Comparison of ENCODE assay signal across 25 mouse cellular contexts in the genomic region with DNA sequence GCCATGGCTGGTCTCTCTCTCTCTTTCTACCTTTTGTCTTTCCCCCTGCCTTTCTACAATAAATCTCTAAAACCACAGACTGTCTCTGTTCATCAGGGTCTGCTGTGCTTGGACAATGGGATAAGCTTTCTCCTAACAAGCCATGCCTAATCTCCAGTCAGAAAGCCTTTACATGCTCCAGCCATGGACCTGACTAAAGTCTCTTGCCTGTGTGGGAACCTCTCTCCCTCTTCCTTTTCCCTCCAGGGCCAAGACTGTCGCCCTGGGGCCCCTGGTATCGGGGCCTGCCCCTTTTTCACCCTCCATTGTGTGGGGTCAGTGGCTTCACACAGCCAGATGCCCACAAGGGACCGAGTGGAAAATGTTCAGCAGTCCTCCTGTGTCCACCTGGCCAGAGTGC.
DNase-seq lines count a peak whose midpoint lies in the region; ATAC-seq lines count a peak whose summit lies in the region.
"Had no signal": no experiment of that assay in that cellular context is flagged by ENCODE, and none has a peak within 500 bp of the region (broad histone marks: within the 10 kb centered on the region; RNA-seq: fewer than 3 reads in every experiment).

No protein-coding gene starts in this region.

- H3K36me3 ChIP-seq in midbrain, embryonic 10.5 days: no peaks in the 10 kb centered on the region
- H3K36me3 ChIP-seq in midbrain, embryonic 16.5 days (ENCODE audit: control insufficient read depth, insufficient read depth, low read length): no peaks in the 10 kb centered on the region
- H3K36me3 ChIP-seq in midbrain, embryonic 12.5 days: no peaks in the 10 kb centered on the region
- H3K36me3 ChIP-seq in midbrain, embryonic 15.5 days (replicated peaks): no peaks in the 10 kb centered on the region
- H3K36me3 ChIP-seq: embryonic facial prominence, embryonic 10.5 days; embryonic facial prominence, embryonic 12.5 days; forebrain, embryonic 12.5 days; G1E had no signal

- peaks cover 9% of the 10 kb centered on the region; the same call in 1 of the 2 replicates for H3K4me1 ChIP-seq in midbrain, embryonic 10.5 days
- no peaks in the 10 kb centered on the region for H3K4me1 ChIP-seq in midbrain, embryonic 16.5 days (ENCODE audit: control insufficient read depth, insufficient read depth, low read length)
- no peaks in the 10 kb centered on the region for H3K4me1 ChIP-seq in midbrain, embryonic 12.5 days
- no peaks in the 10 kb centered on the region for H3K4me1 ChIP-seq in midbrain, embryonic 15.5 days
- H3K4me1 ChIP-seq: embryonic facial prominence, embryonic 10.5 days; embryonic facial prominence, embryonic 12.5 days; forebrain, embryonic 12.5 days had no signal

- H3K27me3 ChIP-seq in midbrain, embryonic 10.5 days (ENCODE audit: low read depth, poor library complexity, severe bottlenecking): no peaks in the 10 kb centered on the region
- no peaks in the 10 kb centered on the region for H3K27me3 ChIP-seq in midbrain, embryonic 16.5 days (ENCODE audit: control insufficient read depth, insufficient read depth, low read depth, low read length)
- H3K27me3 ChIP-seq in midbrain, embryonic 12.5 days: no peaks in the 10 kb centered on the region
- H3K27me3 ChIP-seq in midbrain, embryonic 15.5 days (replicated peaks): no peaks in the 10 kb centered on the region
- H3K27me3 ChIP-seq: CH12.LX; embryonic facial prominence, embryonic 12.5 days; forebrain, embryonic 12.5 days; Patski had no signal

- no peak overlapping the region for H3K4me2 ChIP-seq in midbrain, embryonic 16.5 days (ENCODE audit: low read length)
- no peak overlapping the region for H3K4me2 ChIP-seq in midbrain, embryonic 12.5 days (replicated peaks)
- no peak overlapping the region for H3K4me2 ChIP-seq in midbrain, embryonic 15.5 days
- H3K4me2 ChIP-seq: embryonic facial prominence, embryonic 12.5 days; forebrain, embryonic 12.5 days had no signal

- no peak overlapping the region for H3K4me3 ChIP-seq in midbrain, embryonic 10.5 days
- H3K4me3 ChIP-seq in midbrain, embryonic 16.5 days (ENCODE audit: low read depth, low read length): no peak overlapping the region
- H3K4me3 ChIP-seq in midbrain, embryonic 12.5 days: no peak overlapping the region
- no peak overlapping the region for H3K4me3 ChIP-seq in midbrain, embryonic 15.5 days
- H3K4me3 ChIP-seq: embryonic facial prominence, embryonic 10.5 days; embryonic facial prominence, embryonic 12.5 days; forebrain, embryonic 12.5 days had no signal

- ATAC-seq in midbrain, embryonic 16.5 days: no peak
- peak; percentile 62; the same call in 1 of the 2 replicates for ATAC-seq in midbrain, embryonic 12.5 days (ENCODE audit: low FRiP score, low read depth)
- no peak for ATAC-seq in midbrain, embryonic 15.5 days (replicated peaks)
- ATAC-seq: activated CD4-positive, CD25-positive, alpha-beta regulatory T cell, adult 4 months; CD4-positive, CD25-positive, alpha-beta regulatory T cell, adult 4 months; forebrain, embryonic 14.5 days; forebrain, postnatal 0 days; Patski had no signal

- H3K9me3 ChIP-seq in midbrain, embryonic 10.5 days (replicated peaks): no peaks in the 10 kb centered on the region
- no peaks in the 10 kb centered on the region for H3K9me3 ChIP-seq in midbrain, embryonic 16.5 days (replicated peaks; ENCODE audit: control insufficient read depth, low read length, poor library complexity, severe bottlenecking)
- no peaks in the 10 kb centered on the region for H3K9me3 ChIP-seq in midbrain, embryonic 12.5 days
- no peaks in the 10 kb centered on the region for H3K9me3 ChIP-seq in midbrain, embryonic 15.5 days
- H3K9me3 ChIP-seq: embryonic facial prominence, embryonic 10.5 days; embryonic facial prominence, embryonic 12.5 days; forebrain, embryonic 12.5 days had no signal

- H3K9ac ChIP-seq in midbrain, embryonic 16.5 days (ENCODE audit: low read depth, low read length): no peak overlapping the region
- H3K9ac ChIP-seq in midbrain, embryonic 12.5 days (replicated peaks): no peak overlapping the region
- H3K9ac ChIP-seq in midbrain, embryonic 15.5 days: no peak overlapping the region
- H3K9ac ChIP-seq: embryonic facial prominence, embryonic 12.5 days; forebrain, embryonic 12.5 days; forebrain, postnatal 0 days had no signal

- DNase-seq in embryo, embryonic 10.5 days (ENCODE audit: low spot score): peak; percentile 1
- no peak for DNase-seq in embryo, embryonic 11 days
- DNase-seq in midbrain, embryonic 10.5 days (ENCODE audit: low spot score): peak; percentile 19
- DNase-seq: adrenal gland, adult 8-10 months; adrenal gland, postnatal 14 days; adrenal gland, postnatal 36 days; B cell, adult 2 months; cerebellum, adult 11-12 months; cerebellum, adult 2 months; cerebellum, adult 9-10 months; cerebellum, postnatal 10 days; cerebellum, postnatal 25 days; forebrain, postnatal 0 days had no signal

- H3K27ac ChIP-seq in midbrain, embryonic 10.5 days (replicated peaks): peak overlapping the region; percentile 43; the same call in 1 of the 2 replicates
- no peak overlapping the region for H3K27ac ChIP-seq in midbrain, embryonic 16.5 days (ENCODE audit: low read length)
- H3K27ac ChIP-seq in midbrain, embryonic 12.5 days (replicated peaks): no peak overlapping the region
- H3K27ac ChIP-seq in midbrain, embryonic 15.5 days: no peak overlapping the region
- H3K27ac ChIP-seq: embryonic facial prominence, embryonic 10.5 days; embryonic facial prominence, embryonic 12.5 days; forebrain, embryonic 12.5 days had no signal

- WGBS in midbrain, embryonic 10.5 days: 34% methylated on average over 3 of the region's 3 CpGs
- 14% methylated on average over 3 of the region's 3 CpGs for WGBS in midbrain, embryonic 16.5 days
- WGBS in midbrain, embryonic 12.5 days: 17% methylated on average over 3 of the region's 3 CpGs
- WGBS in midbrain, embryonic 15.5 days: 18% methylated on average over 3 of the region's 3 CpGs
